Mouse (Mus musculus) bone marrow macrophage, adult 2 months (primary cell): ENCODE data around the gene Coa7. TPM values are rescaled to one million over a fixed set of nuclear protein-coding genes. Genes with fewer than 3 reads are reported as not detected.

ENCODE experiments used
- H3K27ac ChIP-seq: 2 replicates; pipeline ENCODE4 v1.5.1; 2012; ENCODE audit warnings: low read depth, low read length; ENCODE audit not compliant: insufficient read depth
- H3K4me1 ChIP-seq: 2 replicates; pipeline ENCODE4 v1.6.1; 2012; ENCODE audit warnings: low read length; ENCODE audit not compliant: control insufficient read depth, insufficient read depth
- H3K4me3 ChIP-seq: 2 replicates; pipeline ENCODE4 v1.5.1; 2012; ENCODE audit warnings: mild to moderate bottlenecking, low read length, moderate library complexity; ENCODE audit not compliant: insufficient read depth
- CTCF ChIP-seq: IDR thresholded peaks from 2 replicates; pipeline ENCODE4 v1.5.1; 2012; ENCODE audit warnings: low read depth, mild to moderate bottlenecking, low read length, moderate library complexity
- POLR2A ChIP-seq: IDR thresholded peaks from 2 replicates; pipeline ENCODE4 v1.6.1; 2012; ENCODE audit warnings: mild to moderate bottlenecking, low read depth, low read length, borderline replicate concordance
- polyA plus RNA-seq: library from polyadenylated mRNA; stranded (reverse); fragments of >200 nt; gene quantifications from 2 replicates; pipeline ENCODE4 v1.2.4, GENCODE M21; 2012; ENCODE audit not compliant: missing spikeins, insufficient read depth, insufficient read length

Gene Coa7
- polyA plus RNA-seq, 1 experiment, result 7.9 TPM

DNA sequence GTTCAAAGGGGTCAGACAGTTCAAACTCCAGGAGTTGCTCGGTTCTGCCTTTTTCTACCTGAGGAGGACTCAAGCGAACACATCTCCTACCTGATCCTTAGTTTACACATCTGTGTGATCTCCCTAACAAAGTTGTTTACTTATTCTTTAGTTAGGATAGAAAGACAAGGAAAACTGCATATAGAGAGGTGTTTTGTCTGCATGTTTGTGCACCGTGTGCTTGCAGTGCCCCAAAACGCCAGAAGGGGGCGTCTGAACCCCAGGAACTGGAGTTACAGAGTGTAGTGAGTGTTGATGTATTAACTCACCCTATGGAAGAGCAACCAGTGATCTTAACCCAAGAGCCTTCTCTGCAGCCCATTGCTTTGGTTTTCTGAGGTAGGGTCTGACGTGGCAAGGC is 8.2 kb upstream of the Coa7 start:
- Histone ChIP-seq H3K4me3 (no peak overlapping the region), H3K4me1 (peaks cover 16% of the 10 kb centered on the region), H3K27ac (no peak overlapping the region)
- TF ChIP-seq CTCF (no peak), POLR2A (no peak)

DNA sequence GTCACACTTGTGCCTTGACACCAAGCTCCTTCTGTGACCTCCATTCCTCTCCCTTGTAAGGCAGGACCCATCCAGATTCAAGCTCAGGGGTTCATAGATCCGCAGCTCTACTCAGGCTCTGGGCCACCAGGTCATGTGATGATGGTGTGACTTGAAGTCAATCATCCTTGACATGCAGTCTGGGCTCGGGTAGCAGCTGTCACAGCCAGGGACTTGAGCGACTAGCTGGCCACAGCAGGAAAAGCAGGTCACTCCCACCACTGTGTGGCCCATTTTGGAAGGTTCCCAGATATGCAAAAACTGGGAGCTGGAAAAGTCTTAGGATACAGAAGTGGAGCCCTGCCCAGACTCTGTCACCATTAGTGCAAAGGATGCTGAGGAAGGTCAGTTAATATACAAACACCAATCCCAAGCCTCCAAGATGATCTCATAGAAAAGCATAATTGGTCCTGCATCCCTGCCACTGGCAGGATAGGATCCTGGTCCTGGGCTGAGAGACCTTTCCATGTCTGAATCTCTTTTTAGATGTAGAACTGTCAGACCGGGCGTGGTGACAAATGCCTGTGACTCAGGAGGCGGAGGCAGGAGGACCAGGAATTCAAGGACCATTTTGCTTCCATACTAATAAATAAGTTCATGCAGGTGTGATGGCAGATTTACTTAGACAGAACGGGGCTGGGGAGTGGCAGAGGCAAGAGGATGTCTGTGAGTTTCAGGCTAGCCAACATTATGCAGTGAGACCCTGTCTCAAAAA is 7.1 kb upstream of the Coa7 start:
- Histone ChIP-seq H3K27ac (no peak overlapping the region), H3K4me3 (no peak overlapping the region), H3K4me1 (peaks cover 16% of the 10 kb centered on the region)
- TF ChIP-seq CTCF, result no peak
- TF ChIP-seq POLR2A, result no peak

DNA sequence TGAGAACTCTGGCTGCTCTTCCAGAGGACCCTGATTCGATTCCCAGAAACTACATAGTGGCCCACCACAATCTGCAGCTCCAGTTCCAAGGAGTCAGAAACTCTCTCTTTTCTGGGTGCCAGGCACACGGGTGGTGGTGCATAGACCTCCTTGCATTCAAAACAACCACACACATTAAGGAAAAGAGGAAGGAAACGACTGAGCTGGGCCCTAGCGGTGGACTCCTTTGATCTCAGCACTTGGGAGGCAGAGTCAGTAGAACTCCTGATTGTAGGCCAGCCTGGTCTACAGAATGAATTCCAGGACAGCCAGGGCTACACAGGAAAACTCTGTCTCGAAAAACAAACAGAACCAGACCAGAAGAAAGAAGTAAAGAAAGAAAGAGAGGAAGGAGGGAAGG is 4.4 kb upstream of the Coa7 start:
- TF ChIP-seq CTCF, result no peak
- TF ChIP-seq POLR2A, result no peak
- Histone ChIP-seq H3K4me3 (no peak overlapping the region), H3K4me1 (peaks cover 11% of the 10 kb centered on the region), H3K27ac (no peak overlapping the region)

DNA sequence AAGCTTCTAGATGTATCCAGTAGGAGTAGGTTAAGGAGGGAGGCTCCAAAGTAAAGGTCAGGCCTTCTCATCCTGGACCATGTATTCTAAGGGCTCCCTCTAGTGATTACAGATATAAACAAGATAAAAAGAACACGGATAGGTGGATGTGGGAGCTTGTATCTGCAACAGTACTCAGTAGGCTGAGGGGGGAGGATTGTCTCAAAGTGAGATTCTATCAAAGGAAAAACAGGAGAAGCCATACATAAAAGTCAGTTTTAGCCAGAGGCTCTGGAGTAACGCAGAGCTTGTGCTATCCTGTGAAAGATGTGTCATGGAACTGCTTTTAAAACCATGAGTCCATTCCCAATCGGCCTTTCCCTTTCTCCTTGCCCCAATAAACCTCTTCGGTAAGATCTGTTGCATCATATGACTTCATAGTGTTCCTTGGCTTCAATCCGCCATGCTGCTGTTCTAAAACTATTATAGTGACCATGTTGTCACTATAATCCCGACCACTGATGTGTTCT is 815 bp upstream of the Coa7 start:
- Histone ChIP-seq H3K4me1 (peaks cover 4% of the 10 kb centered on the region; the same call in 1 of the 2 replicates), H3K4me3 (peak overlapping the region; percentile 65; the same call in 1 of the 2 replicates), H3K27ac (0 out of 2 replicates have a peak overlapping the region, but pooled peaks have one; percentile 75)
- TF ChIP-seq CTCF, result no peak
- TF ChIP-seq POLR2A, result no peak

DNA sequence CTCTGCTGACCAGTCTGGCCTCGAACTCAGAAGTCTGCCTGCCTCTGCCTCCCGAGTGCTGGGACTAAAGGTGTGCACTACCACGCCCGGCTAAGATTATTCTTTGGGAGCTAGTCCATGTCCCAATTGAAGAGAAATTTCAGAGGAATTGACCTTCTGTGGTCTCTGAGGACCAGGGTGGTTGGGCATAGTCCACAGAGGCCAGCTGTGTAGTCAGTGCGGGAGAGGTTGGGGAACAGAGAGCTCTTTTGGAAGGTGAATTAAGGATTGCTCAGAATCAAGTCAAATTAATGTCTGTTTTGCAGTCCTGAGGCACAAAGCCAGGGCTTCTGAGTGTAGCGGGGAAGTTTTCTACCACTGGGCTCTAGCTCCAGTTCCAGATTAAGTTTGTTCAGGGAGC is 1.9 kb downstream of the Coa7 start:
- H3K4me3 ChIP-seq, result no peak overlapping the region
- no peak for TF ChIP-seq CTCF
- no peak for TF ChIP-seq POLR2A

DNA sequence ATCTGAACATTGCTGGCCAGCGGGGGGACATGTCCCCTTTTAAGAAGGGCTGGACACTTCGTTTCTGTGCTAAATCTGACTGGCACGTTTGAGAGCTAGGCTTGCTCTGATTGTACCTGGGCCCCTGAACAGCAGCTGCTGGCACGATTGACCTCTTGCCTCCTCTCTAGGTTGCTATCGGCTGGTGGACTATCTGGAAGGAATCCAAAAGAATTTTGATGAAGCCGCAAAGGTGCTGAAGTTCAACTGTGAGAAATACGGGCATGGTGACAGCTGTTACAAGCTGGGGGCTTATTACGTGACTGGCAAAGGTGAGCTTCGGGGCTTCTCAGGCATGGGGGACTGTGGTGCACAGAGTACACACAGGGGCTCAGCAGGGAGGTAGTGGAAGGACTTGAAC is 4.1 kb downstream of the Coa7 start:
- no peak for TF ChIP-seq CTCF
- no peak for TF ChIP-seq POLR2A
- Histone ChIP-seq H3K4me3 (no peak overlapping the region), H3K27ac (no peak overlapping the region), H3K4me1 (peaks cover 4% of the 10 kb centered on the region; the same call in 1 of the 2 replicates)

More for the DNA sequence above, 1.9 kb downstream of the Coa7 start:
- Histone ChIP-seq H3K27ac (no peak overlapping the region), H3K4me1 (peaks cover 4% of the 10 kb centered on the region; the same call in 1 of the 2 replicates)

DNA sequence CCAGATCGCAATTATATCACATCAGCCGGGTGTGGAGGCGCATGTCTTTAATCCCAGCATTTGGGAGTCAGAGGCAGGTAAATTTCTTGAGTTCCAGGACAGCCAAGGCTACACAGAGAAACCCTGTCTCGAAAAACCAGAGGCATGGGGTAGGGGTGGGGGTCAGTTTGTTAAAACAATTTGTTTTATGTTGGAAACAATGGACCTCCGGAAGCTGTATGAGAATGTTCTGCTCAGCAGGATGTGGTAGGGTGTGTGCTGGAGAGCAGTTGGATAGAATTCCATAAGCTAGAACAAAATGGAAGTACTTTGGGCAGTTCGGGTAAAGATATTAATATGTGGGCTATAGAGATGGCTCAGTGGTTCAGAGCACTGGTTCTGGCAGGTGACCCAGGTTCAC is 7.5 kb downstream of the Coa7 start:
- Histone ChIP-seq H3K27ac (no peak overlapping the region), H3K4me1 (no peaks in the 10 kb centered on the region), H3K4me3 (no peak overlapping the region)
- TF ChIP-seq CTCF, result no peak
- TF ChIP-seq POLR2A, result no peak

DNA sequence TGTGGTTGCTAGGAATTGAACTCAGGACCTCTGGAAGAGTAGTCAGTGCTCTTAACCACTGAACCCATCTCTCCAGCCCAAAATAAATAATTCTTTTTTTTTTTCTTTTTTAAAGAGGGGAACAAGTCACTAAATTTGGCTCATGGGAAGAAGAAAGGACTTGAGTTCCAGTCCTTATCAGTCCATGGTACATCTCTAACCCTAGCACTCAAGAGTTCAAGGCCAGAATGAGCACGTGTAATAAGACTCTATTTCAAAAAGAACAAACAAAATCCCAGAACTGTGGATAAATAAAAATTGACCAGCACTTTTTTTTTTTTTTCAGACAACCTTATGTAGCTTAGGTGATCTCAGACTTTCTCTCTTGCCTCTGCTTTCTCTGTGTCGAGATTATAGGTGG is 8.8 kb downstream of the Coa7 start:
- no peak for TF ChIP-seq CTCF
- TF ChIP-seq POLR2A, result no peak
- H3K4me1 ChIP-seq, result no peaks in the 10 kb centered on the region

DNA sequence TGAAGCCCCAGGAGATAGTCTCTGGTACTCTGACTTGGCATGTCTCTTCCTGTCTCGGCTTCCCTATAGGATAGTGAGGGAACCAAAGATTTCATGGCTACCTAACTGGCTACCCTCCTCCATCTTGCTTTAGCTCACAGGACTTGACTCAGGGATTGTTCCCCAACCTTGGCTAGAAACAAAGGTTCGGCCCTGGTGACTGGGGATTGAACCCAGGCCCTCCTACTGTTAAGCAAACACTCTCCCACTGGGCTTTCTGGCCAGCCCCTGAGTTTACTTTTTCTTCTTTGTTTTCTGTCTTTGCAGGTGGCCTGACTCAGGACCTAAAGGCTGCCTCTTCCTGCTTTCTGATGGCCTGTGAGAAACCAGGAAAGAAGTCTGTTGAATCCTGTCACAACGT is 9.9 kb downstream of the Coa7 start:
- Histone ChIP-seq H3K27ac (no peak overlapping the region), H3K4me1 (no peaks in the 10 kb centered on the region), H3K4me3 (no peak overlapping the region)
- TF ChIP-seq POLR2A (no peak), CTCF (no peak)

More for the DNA sequence above, 8.8 kb downstream of the Coa7 start:
- Histone ChIP-seq H3K27ac (no peak overlapping the region), H3K4me3 (no peak overlapping the region)

DNA sequence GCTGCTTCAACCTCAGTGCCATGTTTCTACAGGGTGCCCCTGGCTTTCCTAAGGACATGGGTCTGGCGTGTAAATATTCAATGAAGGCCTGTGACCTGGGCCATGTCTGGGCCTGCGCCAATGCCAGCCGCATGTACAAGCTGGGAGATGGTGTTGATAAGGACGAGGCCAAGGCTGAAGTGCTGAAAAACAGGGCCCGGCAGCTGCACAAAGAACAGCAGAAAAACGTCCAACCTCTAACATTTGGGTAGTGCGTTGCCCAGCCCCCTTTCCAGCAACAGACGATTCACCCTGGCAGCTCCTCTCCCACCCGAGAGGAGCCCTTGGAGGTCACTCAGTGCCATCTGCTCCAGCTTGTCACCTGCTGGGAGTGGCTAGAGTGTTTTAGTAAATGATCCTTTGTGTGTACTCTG is 10.4 kb downstream of the Coa7 start:
- H3K4me1 ChIP-seq, result no peaks in the 10 kb centered on the region
- TF ChIP-seq POLR2A (no peak), CTCF (no peak)
- no peak overlapping the region for H3K4me3 ChIP-seq
- no peak overlapping the region for H3K27ac ChIP-seq
